In genomic region chr15:82223657-82224601, GRCm38 (mm10) we compare ENCODE assay signal across 8 mouse cellular contexts. TPM values are rescaled to one million over a fixed set of nuclear protein-coding genes. Genes with fewer than 3 reads are reported as not detected.
A peak's percentile ranks its signal among the peaks of the same experiment; 100 is the strongest.
DNase-seq lines count a peak whose midpoint lies in the region; ATAC-seq and TF ChIP-seq lines count a peak whose summit lies in the region.

Gene Tnfrsf13c (minus strand): TSS chr15:82224369.

- peak; percentile 85; the same call in 1 of the 2 replicates for TF ChIP-seq POLR2A in bone marrow, adult 2 months (IDR thresholded peaks at IDR 0.05; ENCODE audit: borderline replicate concordance, control insufficient read depth, low read depth, low read length)

- peak; percentile 62 for DNase-seq in gastrocnemius, postnatal 14 days
- no peak for DNase-seq in gastrocnemius, adult 8-10 months (ENCODE audit: low spot score in 2 of 2)
- DNase-seq in liver, result peak; percentile 75
- DNase-seq in midbrain, postnatal 0 days (ENCODE audit: low spot score), result peak; percentile 38
- DNase-seq in thymus, postnatal 36 days, result peak; percentile 60 to 65
- DNase-seq in layer of hippocampus, adult 11-12 months (ENCODE audit: low spot score), result no peak

- no peaks in the 10 kb centered on the region for H3K9me3 ChIP-seq in heart, embryonic 15.5 days (replicated peaks)
- H3K9me3 ChIP-seq in midbrain, postnatal 0 days (ENCODE audit: low read length), result no peaks in the 10 kb centered on the region

- H3K4me1 ChIP-seq in bone marrow, adult 2 months (ENCODE audit: control insufficient read depth, insufficient read depth, low read length), result peaks cover 15% of the 10 kb centered on the region
- peaks cover 17% of the 10 kb centered on the region for H3K4me1 ChIP-seq in heart, embryonic 15.5 days (replicated peaks)
- 0 out of 2 replicates have a peak, but pooled peaks cover 2% of the 10 kb centered on the region for H3K4me1 ChIP-seq in midbrain, postnatal 0 days (ENCODE audit: insufficient read depth, low read length)

- peak within 1 kb of the TSS; percentile 85 for H3K4me3 ChIP-seq in bone marrow, adult 2 months (replicated peaks; ENCODE audit: control insufficient read depth, low read depth, low read length)
- peak within 1 kb of the TSS; percentile 44 for H3K4me3 ChIP-seq in heart, embryonic 15.5 days
- peak within 1 kb of the TSS; percentile 22 for H3K4me3 ChIP-seq in midbrain, postnatal 0 days (ENCODE audit: low read depth, low read length)

- no peak for TF ChIP-seq CTCF in bone marrow, adult 2 months (IDR thresholded peaks at IDR 0.05; ENCODE audit: control insufficient read depth, insufficient read depth, low read length)
- no peak for TF ChIP-seq CTCF in midbrain, postnatal 0 days (IDR thresholded peaks at IDR 0.05)

- peak; percentile 25; the same call in 1 of the 2 replicates for ATAC-seq in heart, embryonic 15.5 days (replicated peaks; ENCODE audit: insufficient number of reproducible peaks, insufficient read depth, low FRiP score, low read depth)
- peak; percentile 53 for ATAC-seq in midbrain, postnatal 0 days (ENCODE audit: low FRiP score)

- H3K27ac ChIP-seq in bone marrow, adult 2 months (ENCODE audit: control insufficient read depth, insufficient read depth, low read depth, low read length, poor library complexity), result peak within 1 kb of the TSS; percentile 83
- no peak within 1 kb of the TSS for H3K27ac ChIP-seq in heart, embryonic 15.5 days
- H3K27ac ChIP-seq in midbrain, postnatal 0 days (ENCODE audit: low read depth, low read length), result no peak within 1 kb of the TSS

- H3K36me3 ChIP-seq in heart, embryonic 15.5 days, result no peaks in the 10 kb centered on the region
- H3K36me3 ChIP-seq in midbrain, postnatal 0 days (ENCODE audit: insufficient read depth, low read length), result no peaks in the 10 kb centered on the region

- H3K9ac ChIP-seq in heart, embryonic 15.5 days, result no peak within 1 kb of the TSS
- 0 out of 2 replicates have a peak within 1 kb of the TSS, but pooled peaks have one; percentile 4 for H3K9ac ChIP-seq in midbrain, postnatal 0 days (replicated peaks; ENCODE audit: low read length, poor library complexity, severe bottlenecking)

- peaks cover 65% of the 10 kb centered on the region for H3K27me3 ChIP-seq in heart, embryonic 15.5 days
- peaks cover 8% of the 10 kb centered on the region; the same call in 1 of the 2 replicates for H3K27me3 ChIP-seq in midbrain, postnatal 0 days (ENCODE audit: insufficient read depth, low read length)

- intact Hi-C loops in gastrocnemius, postnatal 14 days (cut with DNase I; ENCODE audit: low total_unique reads), result no loop called here

- WGBS in bone marrow, adult 2 months, result 3% methylated on average over 44 of the region's 44 CpGs
- 2% methylated on average over 44 of the region's 44 CpGs for WGBS in heart, embryonic 15.5 days
- WGBS in midbrain, postnatal 0 days, result 2% methylated on average over 39 of the region's 44 CpGs

- H3K4me2 ChIP-seq in heart, embryonic 15.5 days, result peak within 1 kb of the TSS; percentile 73
- H3K4me2 ChIP-seq in midbrain, postnatal 0 days (ENCODE audit: low read depth, low read length, poor library complexity, severe bottlenecking), result peak within 1 kb of the TSS; percentile 49

RNA-seq across cellular contexts. Expression of gene Tnfrsf13c, which starts in this region (rescaled TPM):
- not detected for total RNA-seq in gastrocnemius, postnatal 14 days (2021)
- total RNA-seq in gastrocnemius, adult 8-10 months (2022), result not detected
- 12.1 and 24.9 TPM in 2 replicates for polyA plus RNA-seq in bone marrow, adult 2 months (2011; ENCODE audit: insufficient read depth, insufficient read length, low replicate concordance, missing spikeins)
- not detected in 2 replicates for polyA plus RNA-seq in heart, embryonic 15.5 days (2015; fragmentation: Nextera tagmentation; extraction: Ambion mirVana)
- 0.94 and 2.1 TPM in 2 replicates for total RNA-seq in midbrain, postnatal 0 days (2014; rRNA removed)
- 0.18 and 0.27 TPM in 2 replicates for polyA plus RNA-seq in midbrain, postnatal 0 days (2015; fragmentation: Nextera tagmentation; extraction: Ambion mirVana)

Comparison
In these comparisons a context has a peak if more than half of its experiments do, and no peak if none do; other contexts are left out.
1. RNA of gene Tnfrsf13c (polyA plus RNA-seq): 12.1 to 24.9 TPM in bone marrow, adult 2 months; 0.18 to 0.27 TPM in midbrain, postnatal 0 days and not detected in heart, embryonic 15.5 days; every median in the first group is over 10 times any median in the second.
2. Peak in DNase-seq in gastrocnemius, postnatal 14 days; RNA of the gene not detected or under 1 TPM.
3. Peak in ATAC-seq, H3K4me3 ChIP-seq and H3K4me2 ChIP-seq in heart, embryonic 15.5 days; RNA of the gene not detected or under 1 TPM.
4. DNase-seq: peak in liver (single experiment), midbrain, postnatal 0 days (single experiment) and thymus, postnatal 36 days (2 of 2); none in gastrocnemius, adult 8-10 months (0 of 2) and layer of hippocampus, adult 11-12 months (single experiment).
5. H3K4me3 ChIP-seq: peak in every context shown above with its lines; median percentile 85 in bone marrow, adult 2 months; 44 in heart, embryonic 15.5 days; 22 in midbrain, postnatal 0 days.